Mouse (Mus musculus) urinary bladder, postnatal 10 days (tissue): Measurements from ENCODE around the gene Ppip5k2.
A peak's percentile ranks its signal among the peaks of the same experiment; 100 is the strongest.
"Not testable (repeated sequence)": the region's sequence is repeated elsewhere in the genome, so short reads cannot be mapped to it uniquely, and the experiment has no call there.

ENCODE experiments used
- DNase-seq: peaks from one replicate; pipeline ENCODE4 v3.0.0; 2022; ENCODE audit warnings: low spot score

Gene Ppip5k2

GRCm38 (mm10) chr1:97769904-97770753 is at the start of gene Ppip5k2, which contains the start of gene Gin1:
Gene Ppip5k2, minus strand, starts transcription at chr1:97770411.
Gene Gin1, plus strand, starts transcription at chr1:97770172.
- peak; percentile 78 for DNase-seq

- DNase-seq: no peak
Measured at GRCm38 (mm10) chr1:97809255-97809912, 39.2 kb upstream of the Ppip5k2 start.

GRCm38 (mm10) chr1:97804520-97804919 is 34.3 kb upstream of the Ppip5k2 start:
- no peak for DNase-seq

- no peak for DNase-seq
Measured at GRCm38 (mm10) chr1:97802207-97802902, 32.1 kb upstream of the Ppip5k2 start.

- no peak for DNase-seq
Measured at GRCm38 (mm10) chr1:97795936-97796335, 25.7 kb upstream of the Ppip5k2 start.

- DNase-seq: no peak
Measured at GRCm38 (mm10) chr1:97794110-97794509, 23.9 kb upstream of the Ppip5k2 start.

GRCm38 (mm10) chr1:97788490-97788889 is 18.3 kb upstream of the Ppip5k2 start:
- no peak for DNase-seq

- no peak for DNase-seq
Measured at GRCm38 (mm10) chr1:97787674-97788073, 17.5 kb upstream of the Ppip5k2 start.

- no peak for DNase-seq
Measured at GRCm38 (mm10) chr1:97785685-97786393, 15.6 kb upstream of the Ppip5k2 start.

GRCm38 (mm10) chr1:97784928-97785327 is 14.7 kb upstream of the Ppip5k2 start:
- no peak for DNase-seq

- DNase-seq: no peak
Measured at GRCm38 (mm10) chr1:97781674-97782073, 11.5 kb upstream of the Ppip5k2 start.

GRCm38 (mm10) chr1:97773973-97774372 is 3.8 kb upstream of the Ppip5k2 start:
- DNase-seq: no peak

- no peak for DNase-seq
Measured at GRCm38 (mm10) chr1:97773362-97773761, 3.2 kb upstream of the Ppip5k2 start.

GRCm38 (mm10) chr1:97771727-97772126 is 1.5 kb upstream of the Ppip5k2 start:
- no peak for DNase-seq

GRCm38 (mm10) chr1:97771118-97771517 is 907 bp upstream of the Ppip5k2 start:
- no peak for DNase-seq

- DNase-seq: peak; percentile 15
Measured at GRCm38 (mm10) chr1:97769294-97769903, 812 bp downstream of the Ppip5k2 start.

GRCm38 (mm10) chr1:97768906-97769293 is 1.3 kb downstream of the Ppip5k2 start:
- no peak for DNase-seq

- DNase-seq: no peak
Measured at GRCm38 (mm10) chr1:97768089-97768488, 2.1 kb downstream of the Ppip5k2 start.

- DNase-seq: not testable (repeated sequence)
Measured at GRCm38 (mm10) chr1:97765712-97766111, 4.5 kb downstream of the Ppip5k2 start.

- no peak for DNase-seq
Measured at GRCm38 (mm10) chr1:97761477-97761876, 8.7 kb downstream of the Ppip5k2 start.

GRCm38 (mm10) chr1:97760598-97760997 is 9.6 kb downstream of the Ppip5k2 start:
- no peak for DNase-seq

- DNase-seq: no peak
Measured at GRCm38 (mm10) chr1:97759841-97760240, 10.4 kb downstream of the Ppip5k2 start.
